Mouse (Mus musculus) adrenal gland, adult 18-20 months (tissue): ENCODE data around the gene Cox7b. TPM values are rescaled to one million over a fixed set of nuclear protein-coding genes. Genes with fewer than 3 reads are reported as not detected.

Source experiments
- total RNA-seq, 2 experiments: library from RNA; stranded (reverse); gene quantifications; 1 replicate in 1 of 2; 2 replicates in 1 of 2; pipeline ENCODE4 v1.2.3; 2021

Cox7b gene
- total RNA-seq, 2 experiments from 2014 or later, result 405 to 701 TPM

Other genes with a start within 250 kb of the Cox7b start
- 10 to 100 TPM; 78.5 to 99.6 TPM for gene Atrx, start 86.3 kb upstream of the Cox7b start, total RNA-seq
- gene Magt1, start 3.8 kb upstream of the Cox7b start, total RNA-seq, result 10 to 100 TPM; 52.9 to 53.2 TPM
- 10 to 100 TPM; 28.7 to 43.2 TPM for gene Atp7a, start 11.6 kb downstream of the Cox7b start, total RNA-seq
- 1 to 10 TPM; 2.1 to 4.3 TPM for gene Tlr13, start 127.5 kb downstream of the Cox7b start, total RNA-seq
- gene Pgk1, start 171.4 kb downstream of the Cox7b start, total RNA-seq, result 100 to 1,000 TPM; 349 to 508 TPM
- 10 to 100 TPM; 19.0 to 23.3 TPM for gene Taf9b, start 205.5 kb downstream of the Cox7b start, total RNA-seq
- under 1 TPM in 1 of 2 experiments, not detected in 1; 0.10 TPM for gene Fnd3c2, start 239.7 kb downstream of the Cox7b start, total RNA-seq